Mouse (Mus musculus): ENCODE data around the gene Scyl1. TPM values are rescaled to one million over a fixed set of nuclear protein-coding genes. Genes with fewer than 3 reads are reported as not detected.
"Not testable (repeated sequence)": the region's sequence is repeated elsewhere in the genome, so short reads cannot be mapped to it uniquely, and the experiment has no call there.

The Scyl1 gene
- 72.0 and 74.9 TPM in 2 replicates for polyA plus RNA-seq (2016; fragmentation: Nextera tagmentation; extraction: Ambion mirVana)

DNA sequence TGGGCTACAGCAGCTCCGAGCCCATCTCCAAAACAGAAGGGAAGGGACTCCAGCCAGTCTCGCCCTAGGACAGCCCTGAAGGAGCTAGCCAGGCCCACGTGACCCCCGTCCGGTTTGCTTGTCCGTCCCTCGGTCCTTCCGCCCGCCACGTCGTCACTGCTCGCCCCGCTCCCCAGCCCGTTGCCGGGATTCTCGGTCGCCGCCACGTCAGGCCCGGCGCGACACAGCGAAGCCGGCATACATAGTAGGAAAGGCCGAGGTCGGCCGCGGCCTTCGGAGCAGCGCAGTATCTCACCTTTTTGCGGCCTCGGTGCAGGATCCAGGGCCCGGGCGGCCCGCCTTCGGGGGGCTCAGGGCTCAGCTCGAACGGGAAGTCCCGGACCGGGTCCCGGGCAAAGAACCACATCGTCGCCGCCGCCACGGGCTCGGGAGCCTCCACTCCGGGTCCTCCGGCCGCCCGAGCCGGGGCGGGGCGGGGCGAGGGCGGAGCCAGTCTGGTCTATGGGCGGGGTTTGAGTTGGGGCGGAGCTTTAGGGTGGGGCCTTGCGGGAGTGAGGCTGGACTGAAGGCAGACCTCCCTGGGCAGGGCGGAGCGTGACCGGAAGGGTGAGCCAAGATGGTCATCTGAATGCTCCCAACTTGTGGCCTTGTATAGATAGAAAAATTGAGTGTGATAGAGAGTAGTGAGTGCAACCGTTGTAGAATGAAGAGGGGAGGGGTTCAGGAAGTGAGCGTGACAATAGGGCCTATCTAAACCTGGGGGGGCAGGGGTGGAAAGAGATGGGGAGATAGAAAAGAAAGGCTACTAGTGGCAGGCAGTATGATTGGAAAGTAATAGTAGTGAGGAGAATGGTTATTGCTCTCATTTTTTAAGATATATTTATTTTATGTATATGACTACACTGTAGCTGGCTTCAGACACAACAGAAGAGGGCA lies at the start of gene Scyl1:
Scyl1 (minus strand) TSS at position 495 of the 936 bp plus-strand sequence.
- Histone ChIP-seq H3K36me3 (replicated peaks) (peaks cover 39% of the 10 kb centered on the region), H3K4me3 (peak within 1 kb of the TSS; percentile 85), H3K27me3 (replicated peaks; ENCODE audit: low read depth, poor library complexity, severe bottlenecking) (no peaks in the 10 kb centered on the region), H3K4me1 (peaks cover 18% of the 10 kb centered on the region), H3K9me3 (no peaks in the 10 kb centered on the region), H3K27ac (replicated peaks) (peak within 1 kb of the TSS; percentile 90)
- DNase-seq (ENCODE audit: low spot score) = peak; percentile 96
- WGBS = 1% methylated on average over 64 of the region's 64 CpGs

DNA sequence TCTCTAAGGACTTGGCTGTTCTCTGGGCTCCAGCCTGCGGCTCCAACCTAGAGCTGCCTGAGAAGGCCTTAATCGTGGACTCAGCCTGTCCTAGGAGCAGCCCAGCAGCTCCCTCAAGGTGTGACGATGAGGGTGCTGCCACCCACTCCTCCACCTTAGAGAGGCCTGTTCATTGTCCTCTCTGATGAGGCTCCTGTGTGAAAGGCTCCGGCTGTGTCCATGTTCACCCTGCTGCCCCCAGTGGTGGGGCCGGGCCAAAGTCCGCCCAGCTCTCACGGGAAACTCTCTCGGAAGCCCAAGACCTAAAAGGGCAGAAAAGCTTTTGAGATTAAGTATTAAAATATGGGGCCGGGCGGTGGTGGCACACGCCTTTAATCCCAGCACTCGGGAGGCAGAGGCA lies 48.3 kb upstream of the Scyl1 start:
- Histone ChIP-seq H3K9me3 (no peaks in the 10 kb centered on the region), H3K4me3 (no peak overlapping the region; the same call in 1 of the 2 replicates), H3K4me1 (peaks cover 60% of the 10 kb centered on the region), H3K27me3 (replicated peaks; ENCODE audit: low read depth, poor library complexity, severe bottlenecking) (no peaks in the 10 kb centered on the region), H3K27ac (replicated peaks) (no peak overlapping the region; the same call in 1 of the 2 replicates), H3K36me3 (replicated peaks) (no peaks in the 10 kb centered on the region)
- WGBS = 60% methylated on average over 12 of the region's 12 CpGs
- no peak for DNase-seq (ENCODE audit: low spot score)

DNA sequence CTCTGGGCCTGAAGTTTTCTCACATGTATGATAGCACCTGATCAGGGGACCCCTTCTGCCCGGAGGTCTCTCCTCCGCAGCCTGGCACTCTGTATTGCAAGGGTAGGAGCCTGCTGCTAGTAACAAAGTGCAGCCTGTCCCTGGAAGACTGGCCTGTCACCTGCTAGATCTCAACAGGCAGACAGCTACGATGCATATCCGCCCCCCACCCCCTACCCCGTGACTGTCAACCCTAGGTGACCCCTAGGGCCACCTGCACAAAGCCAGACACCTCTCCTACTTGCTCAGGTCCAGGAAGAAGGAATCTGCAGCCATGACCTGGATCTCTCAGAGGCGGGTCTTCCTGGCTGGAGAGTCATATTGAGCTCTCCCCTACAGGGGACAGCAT lies 47.4 kb upstream of the Scyl1 start:
- Histone ChIP-seq H3K4me3 (no peak overlapping the region), H3K36me3 (replicated peaks) (no peaks in the 10 kb centered on the region), H3K9me3 (no peaks in the 10 kb centered on the region), H3K4me1 (peaks cover 56% of the 10 kb centered on the region), H3K27me3 (replicated peaks; ENCODE audit: low read depth, poor library complexity, severe bottlenecking) (no peaks in the 10 kb centered on the region), H3K27ac (replicated peaks) (peak overlapping the region; percentile 82)
- DNase-seq (ENCODE audit: low spot score) = no peak
- WGBS = 75% methylated on average over 6 of the region's 6 CpGs

DNA sequence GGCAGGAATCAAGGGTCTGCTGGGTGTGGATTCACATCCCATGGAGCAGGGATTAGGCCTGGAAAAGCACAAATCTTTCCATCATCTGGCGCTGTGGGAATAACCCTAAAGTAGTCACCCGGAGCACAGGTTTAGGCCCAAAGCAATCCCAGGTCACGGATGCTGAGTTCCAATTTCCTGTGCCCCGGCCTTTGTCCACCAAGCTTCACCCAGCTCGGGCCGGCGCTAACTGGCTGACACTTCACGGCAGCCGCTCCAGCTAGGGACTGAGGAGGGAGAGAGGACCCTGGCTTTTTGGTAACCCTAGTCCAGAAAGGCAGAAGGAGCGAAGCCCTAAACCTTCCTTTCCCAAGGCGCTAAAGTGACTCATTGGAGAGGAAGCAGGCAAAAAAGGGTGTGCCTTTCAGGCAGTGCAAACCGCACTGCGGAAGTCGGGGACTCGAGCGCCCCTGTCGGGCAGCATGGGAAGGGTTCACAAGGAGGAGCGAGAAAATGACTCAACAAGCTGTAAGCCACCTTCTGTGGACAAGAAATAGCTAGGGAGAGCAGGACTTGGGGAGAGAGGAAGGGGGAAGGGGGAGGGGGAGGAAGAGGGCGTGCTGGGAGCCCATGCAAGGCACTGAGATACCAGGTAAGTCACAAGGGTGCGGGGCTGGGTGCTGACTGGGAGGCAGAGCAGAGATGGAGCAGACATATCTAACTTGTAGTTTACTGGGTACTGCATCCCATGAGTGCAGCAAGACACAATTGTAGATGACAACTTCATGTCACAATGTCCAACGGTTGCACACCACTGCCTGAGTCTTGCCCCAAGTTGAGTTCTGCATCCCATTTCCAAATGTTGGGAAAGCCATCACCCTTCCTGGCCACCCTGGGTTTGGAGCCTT lies 46.7 kb upstream of the Scyl1 start:
- peak overlapping the region; percentile 82 for H3K27ac ChIP-seq (replicated peaks)
- H3K9me3 ChIP-seq = no peaks in the 10 kb centered on the region
- H3K4me1 ChIP-seq = peaks cover 49% of the 10 kb centered on the region
- WGBS = 22% methylated on average over 21 of the region's 21 CpGs
- H3K27me3 ChIP-seq (replicated peaks; ENCODE audit: low read depth, poor library complexity, severe bottlenecking) = no peaks in the 10 kb centered on the region
- no peaks in the 10 kb centered on the region for H3K36me3 ChIP-seq (replicated peaks)
- DNase-seq (ENCODE audit: low spot score) = peak; percentile 87
- H3K4me3 ChIP-seq = peak overlapping the region; percentile 45

DNA sequence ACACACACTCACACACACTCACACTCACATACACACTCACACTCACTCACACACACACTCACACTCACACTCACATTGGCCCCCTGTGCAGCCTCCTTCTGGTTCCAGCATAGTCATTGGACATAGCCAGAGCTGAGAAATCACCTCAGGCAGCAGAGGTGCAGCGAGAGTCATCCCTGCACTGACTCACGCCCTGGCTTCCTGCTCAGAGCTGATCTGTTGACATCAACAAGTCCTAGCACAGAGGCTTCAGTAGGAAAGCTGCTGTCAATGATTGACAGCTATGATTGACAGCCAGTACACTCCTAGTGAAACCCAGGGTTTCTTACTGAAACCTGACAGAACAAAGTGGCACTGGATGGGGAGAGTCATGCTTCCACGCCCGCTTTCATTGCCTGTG lies 44.7 kb upstream of the Scyl1 start:
- Histone ChIP-seq H3K27me3 (replicated peaks; ENCODE audit: low read depth, poor library complexity, severe bottlenecking) (no peaks in the 10 kb centered on the region), H3K4me1 (peaks cover 57% of the 10 kb centered on the region), H3K36me3 (replicated peaks) (no peaks in the 10 kb centered on the region), H3K4me3 (no peak overlapping the region), H3K27ac (replicated peaks) (0 out of 2 replicates have a peak overlapping the region, but pooled peaks have one; percentile 41), H3K9me3 (no peaks in the 10 kb centered on the region)
- DNase-seq (ENCODE audit: low spot score) = no peak
- 75% methylated on average over 4 of the region's 4 CpGs for WGBS

DNA sequence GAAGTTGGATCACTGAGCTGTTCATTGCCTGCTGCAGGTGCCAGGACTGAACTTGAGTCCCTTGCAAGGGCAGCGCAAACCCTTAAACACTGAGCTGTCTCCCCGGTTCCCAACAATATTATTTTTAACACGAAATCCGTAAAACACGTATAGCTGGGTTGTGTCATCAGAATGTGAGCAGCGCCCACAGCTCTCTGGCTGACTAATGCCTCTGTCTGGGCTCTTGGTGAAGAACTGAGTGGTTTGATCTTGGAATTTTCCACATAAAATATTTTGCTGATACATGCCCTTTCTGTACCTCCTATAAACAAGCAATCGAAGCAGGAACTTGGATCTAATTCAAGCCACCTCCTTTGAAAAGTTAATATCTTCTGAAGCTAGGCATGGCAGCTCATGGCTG lies 43.8 kb upstream of the Scyl1 start:
- no peaks in the 10 kb centered on the region for H3K36me3 ChIP-seq (replicated peaks)
- peaks cover 66% of the 10 kb centered on the region for H3K4me1 ChIP-seq
- no peaks in the 10 kb centered on the region for H3K9me3 ChIP-seq
- no peaks in the 10 kb centered on the region for H3K27me3 ChIP-seq (replicated peaks; ENCODE audit: low read depth, poor library complexity, severe bottlenecking)
- no peak overlapping the region for H3K4me3 ChIP-seq
- H3K27ac ChIP-seq (replicated peaks) = no peak overlapping the region
- no peak for DNase-seq (ENCODE audit: low spot score)
- WGBS = 94% methylated on average over 7 of the region's 7 CpGs

DNA sequence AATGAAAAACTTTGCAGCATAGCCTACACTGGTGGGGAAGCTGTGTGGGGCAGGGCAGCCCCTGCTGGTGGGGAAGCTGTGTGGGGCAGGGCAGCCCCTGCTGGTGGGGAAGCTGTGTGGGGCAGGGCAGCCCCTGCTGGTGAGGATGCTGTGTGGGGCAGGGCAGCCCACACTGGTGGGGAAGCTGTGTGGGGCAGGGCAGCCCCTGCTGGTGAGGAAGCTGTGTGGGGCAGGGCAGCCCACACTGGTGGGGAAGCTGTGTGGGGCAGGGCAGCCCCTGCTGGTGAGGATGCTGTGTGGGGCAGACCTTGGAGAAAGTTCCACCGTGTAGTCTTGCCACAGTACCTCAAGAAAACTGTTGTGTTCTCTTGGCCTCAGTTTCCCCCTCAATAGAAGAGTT lies 42.8 kb upstream of the Scyl1 start:
- Histone ChIP-seq H3K4me1 (peaks cover 70% of the 10 kb centered on the region), H3K27ac (replicated peaks) (peak overlapping the region; percentile 24; the same call in 1 of the 2 replicates)
- WGBS = 59% methylated on average over 1 of the region's 1 CpGs
- H3K4me3 ChIP-seq; H3K27me3 ChIP-seq (replicated peaks; ENCODE audit: low read depth, poor library complexity, severe bottlenecking); H3K36me3 ChIP-seq (replicated peaks); DNase-seq (ENCODE audit: low spot score); H3K9me3 ChIP-seq: not testable (repeated sequence)

DNA sequence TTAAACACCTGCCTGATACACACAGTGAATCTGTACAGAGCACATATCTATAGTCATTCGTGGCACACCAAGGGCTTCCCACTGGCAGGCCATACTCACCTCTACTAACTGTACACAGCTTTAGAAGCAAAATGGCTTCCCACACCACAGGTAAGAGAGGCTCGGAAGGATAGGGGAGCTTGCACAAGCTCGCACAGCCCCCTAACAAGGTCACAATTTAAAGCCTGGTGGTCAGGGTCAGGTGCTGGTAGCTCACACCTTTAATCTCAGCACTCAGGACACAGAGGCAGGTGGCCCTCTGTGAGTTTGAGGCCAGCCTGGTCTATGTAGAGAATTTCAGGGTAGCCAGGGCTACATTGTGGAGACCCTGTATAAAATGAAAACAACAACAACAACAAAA lies 42.3 kb upstream of the Scyl1 start:
- no peaks in the 10 kb centered on the region for H3K27me3 ChIP-seq (replicated peaks; ENCODE audit: low read depth, poor library complexity, severe bottlenecking)
- peaks cover 70% of the 10 kb centered on the region for H3K4me1 ChIP-seq
- no peak for DNase-seq (ENCODE audit: low spot score)
- WGBS = 91% methylated on average over 3 of the region's 3 CpGs
- H3K4me3 ChIP-seq = no peak overlapping the region
- peak overlapping the region; percentile 24; the same call in 1 of the 2 replicates for H3K27ac ChIP-seq (replicated peaks)
- H3K36me3 ChIP-seq (replicated peaks) = no peaks in the 10 kb centered on the region
- no peaks in the 10 kb centered on the region for H3K9me3 ChIP-seq

DNA sequence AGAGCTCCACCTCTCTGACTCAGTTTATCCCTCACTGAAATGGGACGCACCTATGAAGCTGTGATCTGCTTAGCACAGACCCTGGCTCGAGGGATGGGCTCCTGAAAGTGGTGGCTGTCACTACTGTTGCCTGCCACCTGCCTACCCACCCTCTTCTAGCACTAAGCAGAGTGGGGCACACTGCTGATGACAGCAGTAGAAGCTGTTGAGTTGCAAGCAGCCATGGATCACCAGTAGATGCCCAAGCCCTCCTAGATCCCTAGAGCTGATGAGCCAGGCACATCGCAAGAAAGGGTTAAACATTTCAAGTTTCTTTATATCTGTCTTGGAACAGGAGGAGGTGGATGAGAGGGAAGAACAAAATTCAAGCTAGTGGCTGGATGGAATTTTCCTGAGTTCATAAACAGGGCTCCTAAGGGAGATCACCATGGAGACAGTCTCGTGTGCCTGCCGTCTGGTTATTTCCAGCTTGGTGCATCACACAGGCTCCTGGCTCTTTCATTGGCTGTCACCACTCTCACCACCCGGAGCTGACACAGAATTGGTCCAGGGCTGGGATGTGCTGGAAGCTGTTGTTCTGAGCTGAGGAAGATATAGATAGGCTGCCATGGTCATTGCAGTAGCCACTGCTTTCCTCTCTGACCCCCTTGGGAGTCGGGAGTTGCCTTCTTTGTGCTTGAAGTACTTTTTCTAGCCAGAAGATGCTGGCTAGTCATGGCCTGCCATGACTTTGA lies 40.7 kb upstream of the Scyl1 start:
- H3K36me3 ChIP-seq (replicated peaks) = no peaks in the 10 kb centered on the region
- H3K27me3 ChIP-seq (replicated peaks; ENCODE audit: low read depth, poor library complexity, severe bottlenecking) = no peaks in the 10 kb centered on the region
- peaks cover 70% of the 10 kb centered on the region for H3K4me1 ChIP-seq
- H3K27ac ChIP-seq (replicated peaks) = peak overlapping the region; percentile 77
- WGBS = 59% methylated on average over 7 of the region's 7 CpGs
- no peaks in the 10 kb centered on the region for H3K9me3 ChIP-seq
- DNase-seq (ENCODE audit: low spot score) = peak; percentile 65
- no peak overlapping the region; the same call in 1 of the 2 replicates for H3K4me3 ChIP-seq

DNA sequence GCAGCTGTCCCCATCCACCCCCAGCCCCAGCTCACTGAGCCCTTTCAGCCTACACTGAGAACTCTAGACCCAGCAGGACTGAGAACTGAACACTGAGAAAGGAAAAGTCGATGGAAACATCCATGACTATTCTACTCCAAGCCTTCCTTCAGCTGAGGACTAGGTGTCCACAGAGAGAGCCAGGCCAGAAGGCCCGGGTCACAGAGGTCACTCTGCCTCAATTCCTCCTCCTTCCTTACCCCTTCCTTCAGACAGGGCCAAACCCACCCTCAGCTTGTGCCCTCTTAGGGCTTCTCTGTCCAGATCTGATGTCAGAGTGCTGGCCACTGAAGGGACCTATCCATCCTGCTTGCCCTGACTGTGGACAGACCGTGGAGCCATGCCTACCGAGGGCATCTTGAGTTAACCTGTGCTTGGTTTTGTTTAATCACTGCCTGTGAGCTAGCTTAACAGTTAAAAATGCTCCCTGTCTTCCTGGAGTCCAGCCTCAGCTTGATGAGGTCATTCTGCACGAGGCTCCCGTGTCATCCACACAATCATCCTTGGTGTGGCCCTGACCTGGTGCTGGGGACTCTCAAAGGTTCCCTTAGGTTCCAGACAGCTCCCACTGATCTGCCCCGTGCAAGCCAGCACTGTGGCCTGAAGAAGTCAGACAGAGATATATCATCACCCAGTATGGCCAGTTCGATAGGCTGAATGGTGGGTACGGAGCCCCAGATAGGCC lies 39.8 kb upstream of the Scyl1 start:
- no peaks in the 10 kb centered on the region for H3K36me3 ChIP-seq (replicated peaks)
- peak overlapping the region; percentile 77 for H3K27ac ChIP-seq (replicated peaks)
- WGBS = 76% methylated on average over 9 of the region's 9 CpGs
- H3K4me1 ChIP-seq = peaks cover 75% of the 10 kb centered on the region
- H3K9me3 ChIP-seq = no peaks in the 10 kb centered on the region
- H3K27me3 ChIP-seq (replicated peaks; ENCODE audit: low read depth, poor library complexity, severe bottlenecking) = no peaks in the 10 kb centered on the region
- no peak for DNase-seq (ENCODE audit: low spot score)
- 0 out of 2 replicates have a peak overlapping the region, but pooled peaks have one; percentile 3 for H3K4me3 ChIP-seq

DNA sequence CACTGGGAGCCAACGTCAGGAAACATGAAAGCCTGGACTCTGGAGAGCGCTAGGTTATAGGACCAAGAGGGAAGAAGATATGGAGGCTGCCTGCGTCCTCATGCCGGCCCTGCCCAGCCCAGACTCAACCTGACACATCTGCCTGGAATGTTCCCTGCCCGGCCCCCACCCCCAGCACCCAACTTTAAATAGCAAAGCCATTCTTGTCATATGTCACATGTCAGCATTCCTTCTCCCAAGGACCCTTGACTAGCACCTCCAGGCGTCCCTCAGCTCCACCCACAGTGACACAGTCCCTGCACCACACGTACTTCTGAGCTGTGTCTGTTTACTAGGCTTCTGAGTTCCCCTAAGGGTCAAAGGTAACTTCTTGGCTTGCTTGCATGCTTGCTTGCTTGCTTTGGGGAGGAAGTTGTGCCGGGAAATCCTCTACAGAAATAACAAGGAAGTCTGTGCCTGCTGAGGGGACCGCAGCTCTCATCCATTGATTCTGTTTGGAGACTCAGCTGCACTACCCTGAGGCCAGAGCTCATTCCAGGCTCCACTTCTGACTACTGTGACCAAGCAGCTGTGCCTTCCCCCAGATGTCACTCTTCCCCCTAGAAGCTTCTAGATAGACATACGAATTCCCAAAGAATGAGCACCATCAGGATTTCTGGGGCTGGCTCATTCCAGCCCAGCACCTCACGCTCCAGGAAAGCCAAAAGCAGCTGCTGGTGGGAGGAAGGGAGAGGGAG lies 39.1 kb upstream of the Scyl1 start:
- peaks cover 77% of the 10 kb centered on the region for H3K4me1 ChIP-seq
- no peaks in the 10 kb centered on the region for H3K36me3 ChIP-seq (replicated peaks)
- peak overlapping the region; percentile 77 for H3K27ac ChIP-seq (replicated peaks)
- no peaks in the 10 kb centered on the region for H3K9me3 ChIP-seq
- DNase-seq (ENCODE audit: low spot score) = peak; percentile 37
- H3K4me3 ChIP-seq = peak overlapping the region; percentile 25; the same call in 1 of the 2 replicates
- no peaks in the 10 kb centered on the region for H3K27me3 ChIP-seq (replicated peaks; ENCODE audit: low read depth, poor library complexity, severe bottlenecking)
- WGBS = 30% methylated on average over 11 of the region's 11 CpGs
